Mouse (Mus musculus): ENCODE results near the gene Cops9. TPM values are rescaled to one million over a fixed set of nuclear protein-coding genes. Genes with fewer than 3 reads are reported as not detected.

Gene Cops9
- total RNA-seq, 2 experiments from 2014 or later, result 233 to 246 TPM

DNA sequence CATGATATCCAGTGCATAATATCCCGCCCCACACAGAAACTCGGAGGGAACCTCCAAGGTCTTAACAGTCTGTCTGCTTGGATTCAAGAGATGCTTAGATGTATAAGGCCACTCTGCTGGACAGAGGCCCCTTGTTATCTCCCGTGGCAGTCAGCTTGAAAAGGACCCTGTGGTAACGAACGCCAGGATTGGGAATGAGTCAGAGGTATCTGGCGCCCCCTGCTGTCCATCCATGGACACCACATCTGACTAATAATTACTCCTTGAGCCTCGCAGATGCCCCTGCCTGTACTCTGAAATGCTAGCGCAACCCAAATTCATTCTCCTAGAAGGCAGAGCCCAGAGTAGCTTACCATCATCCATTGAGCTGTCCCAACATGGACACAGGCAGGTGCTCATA lies 6.0 kb upstream of the Cops9 start:
- intact Hi-C loops (cut with DNase I), result loop anchor here (2.0 kb wide), 2 partner anchors 33 to 187 kb away; no protein-coding TSS in a partner anchor
- DNase-seq (ENCODE audit: low spot score in 2 of 2), result peak; percentile 53 to 69

DNA sequence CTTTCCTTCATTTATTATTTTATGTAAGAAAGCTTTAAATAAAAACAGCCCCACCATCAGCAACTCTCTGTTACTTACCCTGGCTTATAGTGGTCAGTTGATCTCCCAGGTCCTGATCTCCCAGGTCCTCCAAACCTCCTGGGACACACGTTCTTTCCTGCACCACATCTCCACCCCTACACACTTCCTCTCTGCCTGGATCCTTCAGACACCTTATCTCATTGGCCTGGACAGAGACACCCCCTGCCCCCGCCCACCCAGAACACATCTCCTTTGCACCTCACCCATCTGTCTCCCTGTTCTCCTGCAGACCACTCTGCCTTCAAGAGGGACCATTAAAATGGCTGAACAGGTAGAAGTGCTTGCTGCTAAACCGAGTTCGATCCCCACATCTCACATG lies 5.2 kb upstream of the Cops9 start:
- intact Hi-C loops (cut with DNase I), result no loop called here

GRCm38 (mm10) chr1:92646601-92647000 lies 4.8 kb upstream of the Cops9 start:
- intact Hi-C loops (cut with DNase I), result no loop called here
- DNase-seq (ENCODE audit: low spot score in 2 of 2), result no peak

More for the DNA sequence above, 5.2 kb upstream of the Cops9 start:
- DNase-seq (ENCODE audit: low spot score in 2 of 2), result no peak

- intact Hi-C loops (cut with DNase I), result no loop called here
- no peak for DNase-seq (ENCODE audit: low spot score in 2 of 2)
Observed at GRCm38 (mm10) chr1:92646111-92646510, 4.3 kb upstream of the Cops9 start.

DNA sequence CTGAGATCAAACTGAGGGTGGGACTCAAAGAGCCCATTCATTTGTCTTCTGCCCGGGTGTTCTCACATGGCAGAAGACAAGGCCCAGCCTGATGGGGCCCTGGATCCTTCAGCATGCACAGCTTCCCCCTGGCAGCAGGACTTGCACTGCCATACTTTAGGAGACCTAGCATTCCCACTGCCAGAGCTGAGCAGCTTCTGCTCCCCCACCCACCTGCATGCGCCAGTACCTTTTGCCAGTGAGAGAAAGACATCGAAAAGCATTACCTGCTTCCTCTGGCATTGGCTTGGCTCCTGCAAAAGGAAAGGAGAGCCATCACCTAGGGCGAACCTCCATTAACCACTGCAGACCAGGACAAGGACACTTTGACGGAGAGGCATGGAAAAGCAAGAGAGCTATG lies 3.1 kb upstream of the Cops9 start:
- intact Hi-C loops (cut with DNase I), result no loop called here
- no peak for DNase-seq (ENCODE audit: low spot score in 2 of 2)

DNA sequence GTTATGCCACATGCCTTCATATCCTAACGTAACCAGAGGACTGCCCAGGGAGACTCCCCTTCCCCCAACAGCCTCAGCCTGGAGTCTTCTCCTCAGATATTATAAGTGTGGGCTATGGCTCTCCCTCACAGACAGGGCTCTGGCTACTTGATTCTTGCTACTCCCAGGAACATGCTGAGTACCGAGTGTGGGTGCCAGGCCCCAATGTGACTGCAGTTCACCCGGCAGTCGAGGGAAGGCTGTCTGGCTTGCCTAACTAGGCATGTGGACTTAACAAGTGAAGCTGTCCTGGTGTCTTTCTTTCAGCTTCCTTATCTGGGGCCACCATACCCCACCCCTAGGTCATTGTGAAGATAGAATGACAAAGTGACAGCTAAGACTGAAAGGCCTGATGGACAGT lies 1.9 kb upstream of the Cops9 start:
- intact Hi-C loops (cut with DNase I), result no loop called here
- DNase-seq (ENCODE audit: low spot score in 2 of 2), result no peak

- intact Hi-C loops (cut with DNase I), result no loop called here
Observed at GRCm38 (mm10) chr1:92640393-92640792, 1.4 kb downstream of the Cops9 start.

GRCm38 (mm10) chr1:92638736-92639135 lies 3.0 kb downstream of the Cops9 start:
- intact Hi-C loops (cut with DNase I), result no loop called here
- DNase-seq (ENCODE audit: low spot score in 2 of 2), result no peak

More at GRCm38 (mm10) chr1:92640393-92640792, 1.4 kb downstream of the Cops9 start:
- DNase-seq (ENCODE audit: low spot score in 2 of 2), result no peak

DNA sequence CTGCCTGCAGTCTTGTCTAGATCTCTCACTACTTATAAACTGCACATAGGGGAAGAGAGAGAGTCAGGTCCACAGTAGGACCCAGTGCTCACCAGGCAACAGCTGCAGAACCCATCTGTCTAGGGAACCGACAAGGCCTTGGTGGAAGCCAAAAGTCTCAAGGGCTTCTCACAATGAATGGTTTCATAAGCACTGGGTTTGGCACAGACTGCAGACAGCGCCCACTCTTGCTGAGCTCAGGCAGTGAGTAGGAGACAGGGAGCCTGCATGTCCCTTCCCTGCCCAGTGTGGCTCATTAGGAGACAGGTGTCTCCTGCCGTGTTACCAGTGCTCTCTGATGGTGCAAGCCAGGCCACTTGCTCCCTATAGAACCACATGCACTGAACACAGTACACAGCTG lies 3.6 kb downstream of the Cops9 start:
- intact Hi-C loops (cut with DNase I), result no loop called here
- peak; percentile 63 to 71 for DNase-seq (ENCODE audit: low spot score in 2 of 2)

DNA sequence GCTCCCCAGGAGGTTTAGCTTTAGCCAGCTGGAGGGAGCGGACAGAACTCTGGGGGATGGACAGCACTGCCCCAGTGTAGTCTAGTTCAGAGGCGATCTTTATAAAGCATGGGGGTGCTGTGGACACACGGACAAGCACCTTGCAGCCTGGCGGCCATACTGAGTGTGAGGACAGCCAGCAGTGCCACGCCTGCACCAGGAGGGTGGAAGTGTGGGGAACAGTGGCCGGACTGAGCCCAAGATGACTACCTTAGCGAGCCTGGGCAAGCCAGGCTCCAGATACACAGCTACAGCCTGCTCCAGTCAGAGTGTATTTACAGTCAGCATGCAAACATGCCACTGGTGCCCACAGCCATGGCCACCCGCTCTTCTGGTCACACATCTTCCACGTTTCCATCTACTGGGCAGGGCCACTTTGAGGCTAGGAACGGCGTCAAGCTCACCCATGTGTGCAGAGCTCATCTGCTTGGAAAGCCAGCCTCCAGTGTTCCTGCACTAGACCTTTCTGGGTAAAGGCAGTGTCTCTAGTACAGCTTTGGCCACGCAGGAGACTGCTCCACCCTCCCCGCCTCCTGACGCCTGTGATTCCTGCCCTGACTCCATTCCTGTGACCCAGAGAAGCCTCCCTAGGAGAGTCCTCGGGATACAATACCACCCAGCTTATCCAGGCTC lies 4.1 kb downstream of the Cops9 start:
- peak in 1 of 2 experiments; percentile 32 for DNase-seq (ENCODE audit: low spot score in 2 of 2)
- intact Hi-C loops (cut with DNase I), result no loop called here

GRCm38 (mm10) chr1:92636676-92637075 lies 5.1 kb downstream of the Cops9 start:
- no peak for DNase-seq (ENCODE audit: low spot score in 2 of 2)
- intact Hi-C loops (cut with DNase I), result no loop called here

- intact Hi-C loops (cut with DNase I), result no loop called here
Observed at GRCm38 (mm10) chr1:92636015-92636414, 5.8 kb downstream of the Cops9 start.

GRCm38 (mm10) chr1:92634976-92635599 lies 6.7 kb downstream of the Cops9 start:
- no peak for DNase-seq (ENCODE audit: low spot score in 2 of 2)
- intact Hi-C loops (cut with DNase I), result no loop called here

More at GRCm38 (mm10) chr1:92636015-92636414, 5.8 kb downstream of the Cops9 start:
- DNase-seq (ENCODE audit: low spot score in 2 of 2), result no peak

DNA sequence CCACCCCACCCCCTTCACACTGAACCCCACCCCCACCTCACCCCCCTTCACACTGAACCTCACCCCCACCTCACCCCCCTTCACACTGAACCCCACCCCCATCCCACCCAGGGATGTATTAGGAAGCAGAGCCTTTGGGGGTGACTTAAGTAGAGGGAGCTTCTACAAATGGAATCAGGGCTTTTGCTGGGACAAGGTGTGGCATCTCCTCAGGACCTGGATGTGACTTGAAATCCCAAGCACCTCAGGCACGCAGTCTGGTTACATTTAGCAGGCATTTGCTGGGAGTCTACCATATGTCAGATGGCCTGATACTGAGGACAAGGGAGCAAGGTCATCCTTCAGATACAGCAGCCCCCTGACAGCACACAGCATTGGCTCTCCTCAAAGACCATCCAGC lies 7.2 kb downstream of the Cops9 start:
- intact Hi-C loops (cut with DNase I), result no loop called here
- no peak for DNase-seq (ENCODE audit: low spot score in 2 of 2)

DNA sequence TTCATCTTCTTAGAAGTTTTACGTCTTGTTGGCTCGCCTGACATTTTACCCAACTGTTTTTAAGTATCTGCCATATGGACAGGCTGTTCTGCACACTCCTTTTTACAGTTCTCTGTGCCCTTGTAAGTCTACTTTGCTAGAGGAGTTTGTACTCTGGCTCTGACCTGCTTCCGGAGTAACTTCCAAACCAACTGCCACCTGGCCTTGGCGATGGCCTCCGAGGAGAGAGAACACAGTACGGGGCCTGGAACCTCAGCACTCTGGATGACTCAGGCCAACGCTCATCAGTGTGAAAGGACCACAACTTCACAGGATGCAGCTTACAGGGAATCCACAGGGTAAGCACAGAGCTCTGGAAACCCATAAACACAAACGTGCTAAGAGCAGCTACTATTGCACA lies 8.1 kb downstream of the Cops9 start:
- intact Hi-C loops (cut with DNase I), result no loop called here
- DNase-seq (ENCODE audit: low spot score in 2 of 2), result no peak

- no peak for DNase-seq (ENCODE audit: low spot score in 2 of 2)
- intact Hi-C loops (cut with DNase I), result no loop called here
Observed at GRCm38 (mm10) chr1:92632948-92633347, 8.8 kb downstream of the Cops9 start.

DNA sequence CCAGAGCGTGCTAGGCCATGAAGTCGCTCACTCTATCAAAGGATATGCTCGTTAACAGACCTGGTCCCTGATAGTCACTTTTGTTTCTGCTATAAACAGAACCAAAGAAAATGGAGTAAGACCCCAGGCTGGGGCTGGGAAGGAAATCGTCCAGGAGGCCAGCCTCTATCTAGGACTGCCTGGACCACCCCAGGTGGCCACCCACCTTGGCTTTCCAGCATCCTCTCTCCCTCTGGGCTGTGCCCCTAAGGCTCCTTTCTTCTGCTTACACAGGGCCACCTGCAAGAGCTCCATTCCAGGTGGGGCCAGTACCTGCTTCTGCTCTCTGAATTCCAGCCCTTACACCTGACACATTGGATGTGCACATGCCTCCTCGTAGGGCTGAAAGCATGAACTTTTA lies 9.6 kb downstream of the Cops9 start:
- no peak for DNase-seq (ENCODE audit: low spot score in 2 of 2)
- intact Hi-C loops (cut with DNase I), result no loop called here

- no peak for DNase-seq (ENCODE audit: low spot score in 2 of 2)
Observed at GRCm38 (mm10) chr1:92628227-92628626, 13.6 kb downstream of the Cops9 start.

GRCm38 (mm10) chr1:92618360-92618759 lies 23.4 kb downstream of the Cops9 start:
- intact Hi-C loops (cut with DNase I), result no loop called here
- DNase-seq (ENCODE audit: low spot score in 2 of 2), result no peak

More at GRCm38 (mm10) chr1:92628227-92628626, 13.6 kb downstream of the Cops9 start:
- intact Hi-C loops (cut with DNase I), result no loop called here

- intact Hi-C loops (cut with DNase I), result no loop called here
- no peak for DNase-seq (ENCODE audit: low spot score in 2 of 2)
Observed at GRCm38 (mm10) chr1:92617488-92617887, 24.3 kb downstream of the Cops9 start, which contains the start of gene Olfr12. Olfr12 (plus strand) TSS chr1:92617788.

- intact Hi-C loops (cut with DNase I), result no loop called here
- DNase-seq (ENCODE audit: low spot score in 2 of 2), result no peak
Observed at GRCm38 (mm10) chr1:92616046-92616445, 25.7 kb downstream of the Cops9 start.

Measured in left cerebral cortex, postnatal 36 days (tissue).